Mouse (Mus musculus) adrenal gland, adult 2 months (tissue): ENCODE results near the gene Gpr156. TPM values are rescaled to one million over a fixed set of nuclear protein-coding genes. Genes with fewer than 3 reads are reported as not detected.
A peak's percentile ranks its signal among the peaks of the same experiment; 100 is the strongest.
"Not testable (repeated sequence)": the region's sequence is repeated elsewhere in the genome, so short reads cannot be mapped to it uniquely, and the experiment has no call there.

Experiments
- DNase-seq: peaks from one replicate; pipeline ENCODE4 v3.0.0; 2021
- polyA plus RNA-seq: library from polyadenylated mRNA; depleted of rRNA; stranded (reverse); fragments of >200 nt; gene quantifications from 2 replicates; pipeline ENCODE4 v1.2.3, GENCODE M21; 2012
- total RNA-seq, 2 experiments: library from RNA; stranded (reverse); gene quantifications; 2 replicates each; pipeline ENCODE4 v1.2.3; 2021

Gpr156 gene
- total and polyA plus RNA-seq, 3 experiments = 0.04 to 0.07 TPM; not detected in 1

DNA sequence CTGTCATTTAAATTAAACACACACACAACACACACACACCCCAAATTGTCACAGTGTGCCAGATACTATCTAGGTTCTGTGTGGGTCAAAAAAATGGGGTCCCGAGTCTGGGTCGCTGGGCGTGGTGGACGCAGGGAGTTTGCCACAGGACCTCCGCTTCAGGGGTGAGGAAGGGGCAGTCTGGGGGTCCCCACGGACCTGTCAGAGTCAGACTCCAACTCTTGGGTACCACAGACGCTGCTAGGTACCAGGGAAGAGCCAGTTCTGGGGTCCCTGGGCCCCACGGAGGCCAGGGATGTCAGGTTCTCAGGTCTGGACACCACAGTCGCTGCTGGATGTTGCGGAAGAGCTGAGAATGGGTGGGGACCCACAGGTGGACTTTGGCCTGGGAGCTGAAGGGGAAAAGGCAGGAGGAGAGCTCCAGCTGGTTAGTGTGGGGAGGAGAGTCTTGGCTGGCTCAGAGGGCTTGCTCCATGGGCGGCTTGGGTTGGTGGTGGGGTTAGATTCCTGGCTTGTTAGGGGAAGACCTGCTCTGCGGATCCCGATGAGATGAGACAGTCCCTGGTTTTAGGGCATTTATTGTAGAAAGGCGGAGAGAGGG is 39.9 kb downstream of the Gpr156 start:
- no peak for DNase-seq

GRCm38 (mm10) chr16:37956751-37957150 is 40.5 kb downstream of the Gpr156 start:
- no peak for DNase-seq

DNA sequence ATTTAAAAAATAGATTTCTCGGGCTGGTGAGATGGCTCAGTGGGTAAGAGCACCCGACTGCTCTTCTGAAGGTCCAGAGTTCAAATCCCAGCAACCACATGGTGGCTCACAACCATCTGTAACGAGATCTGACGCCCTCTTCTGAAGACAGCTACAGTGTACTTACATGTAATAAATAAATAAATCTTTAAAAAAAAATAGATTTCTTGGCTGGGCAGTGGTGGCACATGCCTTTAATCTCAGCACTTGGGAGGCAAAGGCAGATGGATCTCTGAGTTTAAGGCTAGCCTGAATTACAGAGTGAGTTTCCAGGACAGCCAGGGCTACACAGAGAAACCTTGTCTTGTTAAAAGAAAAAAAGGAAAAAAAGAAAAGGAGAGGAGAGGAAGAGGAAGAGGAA is 46.4 kb downstream of the Gpr156 start:
- not testable (repeated sequence) for DNase-seq

- peak; percentile 28 for DNase-seq
Measured at GRCm38 (mm10) chr16:37963331-37964281, 47.3 kb downstream of the Gpr156 start.

DNA sequence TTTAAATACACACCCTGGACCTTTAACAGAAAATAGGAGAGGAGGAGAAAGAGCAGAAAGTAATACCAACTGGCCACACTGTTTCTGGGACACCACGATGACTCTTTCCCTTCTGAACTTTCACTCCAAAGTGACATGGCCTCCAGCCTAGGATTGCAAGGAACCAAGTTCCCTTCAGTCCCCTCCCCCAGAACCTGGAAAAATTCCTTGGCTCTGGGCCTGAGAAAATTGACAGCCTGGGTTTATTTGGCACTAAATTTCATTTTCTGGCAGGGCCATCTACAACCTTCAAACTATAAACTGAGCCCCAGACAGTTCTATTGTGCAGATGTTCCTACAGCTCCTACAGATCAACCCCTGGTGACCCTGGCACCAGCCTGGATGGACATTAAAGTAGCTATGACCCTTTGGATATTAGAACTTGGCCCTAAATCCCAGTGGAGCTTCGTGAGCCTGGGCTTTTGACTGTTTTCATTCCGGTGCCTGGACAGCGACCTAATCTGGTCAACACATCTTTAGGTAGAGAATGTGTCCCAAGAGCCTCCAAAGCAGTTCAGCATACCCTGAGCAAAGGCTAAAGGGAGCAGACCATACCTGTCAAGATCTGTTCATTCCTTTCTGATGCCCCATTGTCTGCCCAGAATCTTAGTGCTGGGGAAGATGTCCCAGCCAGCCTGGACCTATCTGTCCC is 48.2 kb downstream of the Gpr156 start:
- DNase-seq = peak; percentile 47

GRCm38 (mm10) chr16:37966871-37967270 is 50.6 kb downstream of the Gpr156 start:
- no peak for DNase-seq

- no peak for DNase-seq
Measured at GRCm38 (mm10) chr16:37967415-37967814, 51.1 kb downstream of the Gpr156 start.

GRCm38 (mm10) chr16:37971522-37971921 is 55.2 kb downstream of the Gpr156 start:
- no peak for DNase-seq

DNA sequence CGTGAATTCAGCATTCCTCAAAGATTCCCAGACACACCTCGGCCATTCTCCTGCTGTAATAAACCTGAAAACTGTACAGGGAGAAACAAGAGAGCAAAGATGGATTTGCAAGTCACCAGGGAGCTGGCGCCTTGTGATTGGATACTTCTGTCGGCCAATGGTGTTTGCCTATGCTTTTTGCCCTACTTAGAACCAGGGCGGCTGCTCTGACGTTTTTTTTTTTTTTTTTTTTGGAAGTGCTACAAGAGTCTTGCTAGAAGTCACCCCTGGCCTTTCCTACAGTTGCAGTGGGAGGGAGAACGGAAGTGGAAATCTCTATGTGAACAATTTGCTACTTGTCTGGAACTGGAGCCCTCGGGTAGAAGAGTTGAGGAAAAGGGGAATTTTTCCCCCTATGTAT is 56.1 kb downstream of the Gpr156 start:
- no peak for DNase-seq

GRCm38 (mm10) chr16:37973239-37973638 is 56.9 kb downstream of the Gpr156 start:
- DNase-seq = not testable (repeated sequence)

DNA sequence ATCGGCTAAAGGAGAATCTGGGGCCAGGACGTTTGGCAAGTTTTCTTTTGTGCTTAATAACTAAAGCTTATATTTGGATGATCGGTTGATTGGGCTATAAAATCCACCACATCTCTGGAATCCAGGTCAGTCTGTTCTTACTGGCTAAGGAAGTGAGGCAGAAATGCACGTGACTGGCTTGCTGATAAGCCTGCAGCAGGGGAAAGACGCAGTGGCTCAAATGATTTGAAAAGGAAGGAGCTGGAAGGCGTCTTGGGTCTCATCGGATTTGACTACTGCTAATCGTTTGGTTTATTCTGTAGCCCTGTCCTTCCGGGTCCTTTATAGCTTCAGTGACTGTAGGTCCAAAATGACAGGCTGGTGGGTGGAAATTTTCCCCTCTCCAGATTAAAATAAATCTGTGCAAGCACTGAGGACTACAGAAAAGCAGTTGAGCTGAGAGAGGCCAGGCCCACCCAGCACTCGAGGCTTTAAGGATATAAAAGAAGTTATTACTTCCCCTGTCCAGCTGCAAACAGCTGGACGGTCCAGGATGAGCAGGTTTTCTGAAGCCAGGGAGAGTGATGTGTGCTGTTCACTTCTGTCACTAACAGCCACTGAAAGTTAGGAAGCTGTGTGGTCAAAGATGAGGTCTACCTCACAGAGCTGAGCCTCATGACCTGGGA is 57.7 kb downstream of the Gpr156 start:
- no peak for DNase-seq

GRCm38 (mm10) chr16:37974520-37975340 is 58.4 kb downstream of the Gpr156 start:
- DNase-seq = peak; percentile 40

GRCm38 (mm10) chr16:37981907-37982306 is 65.6 kb downstream of the Gpr156 start:
- DNase-seq = no peak

- DNase-seq = no peak
Measured at GRCm38 (mm10) chr16:37988211-37988865, 72.0 kb downstream of the Gpr156 start.

GRCm38 (mm10) chr16:37989796-37990195 is 73.5 kb downstream of the Gpr156 start:
- DNase-seq = no peak

DNA sequence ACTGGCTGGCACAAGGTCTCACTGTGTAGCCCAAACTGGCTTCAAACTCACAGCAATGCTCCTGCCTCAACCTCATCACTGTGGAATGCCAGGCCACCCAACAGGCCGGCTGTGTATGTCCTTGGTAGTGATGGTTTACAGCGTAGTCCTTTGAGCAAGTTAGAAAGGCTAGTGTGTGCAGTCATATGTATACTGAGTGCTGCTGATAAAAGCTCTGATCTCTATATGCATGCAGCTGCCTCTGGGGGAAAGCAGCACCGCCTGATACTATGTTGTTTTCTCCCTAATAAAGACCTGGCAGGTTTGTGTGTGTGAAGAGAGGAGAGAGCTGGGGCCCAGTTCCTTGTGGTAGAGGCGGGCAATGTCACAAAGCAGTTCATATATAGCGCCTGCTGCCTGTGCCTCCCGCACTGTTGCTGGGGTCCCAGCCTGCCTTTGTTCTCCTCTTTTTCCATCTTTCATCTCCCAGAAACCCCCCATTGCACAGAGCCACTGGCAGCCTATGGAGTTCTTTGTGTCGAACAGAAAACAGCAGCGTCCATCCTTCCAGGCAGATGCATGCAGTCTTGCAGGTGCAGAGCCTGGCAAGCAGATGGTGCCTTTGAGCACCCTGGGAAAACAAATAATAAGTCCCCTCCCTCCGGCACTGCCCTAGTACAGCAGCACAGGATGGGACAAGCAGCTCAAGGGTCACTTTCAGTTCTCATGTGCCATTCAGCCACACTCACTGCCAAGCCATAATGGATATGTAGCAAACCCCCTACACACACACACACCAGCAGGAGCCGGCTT is 74.5 kb downstream of the Gpr156 start:
- no peak for DNase-seq

DNA sequence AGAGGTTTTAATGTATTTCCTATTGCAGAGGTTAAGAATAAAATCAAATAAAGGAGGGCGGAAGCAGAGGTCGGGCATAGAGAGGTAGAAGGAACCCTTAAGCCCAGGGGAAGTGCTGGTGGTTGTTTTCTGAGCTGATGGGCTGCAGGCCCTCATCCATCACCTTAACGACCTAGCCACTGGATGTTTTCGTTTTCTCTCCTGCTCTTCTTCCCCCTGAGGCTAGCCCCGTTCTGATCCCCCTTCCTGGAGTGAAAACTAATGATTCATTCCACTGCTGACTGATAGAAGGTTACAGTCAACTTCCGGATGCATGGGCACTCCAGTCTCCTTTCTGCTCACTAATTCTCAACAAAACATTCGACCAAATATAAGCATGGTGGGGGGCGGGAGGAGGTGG is 76.5 kb downstream of the Gpr156 start:
- no peak for DNase-seq

- peak; percentile 80 for DNase-seq
Measured at GRCm38 (mm10) chr16:37994647-37995046, 78.4 kb downstream of the Gpr156 start.

- DNase-seq = no peak
Measured at GRCm38 (mm10) chr16:37997771-37998170, 81.5 kb downstream of the Gpr156 start.

DNA sequence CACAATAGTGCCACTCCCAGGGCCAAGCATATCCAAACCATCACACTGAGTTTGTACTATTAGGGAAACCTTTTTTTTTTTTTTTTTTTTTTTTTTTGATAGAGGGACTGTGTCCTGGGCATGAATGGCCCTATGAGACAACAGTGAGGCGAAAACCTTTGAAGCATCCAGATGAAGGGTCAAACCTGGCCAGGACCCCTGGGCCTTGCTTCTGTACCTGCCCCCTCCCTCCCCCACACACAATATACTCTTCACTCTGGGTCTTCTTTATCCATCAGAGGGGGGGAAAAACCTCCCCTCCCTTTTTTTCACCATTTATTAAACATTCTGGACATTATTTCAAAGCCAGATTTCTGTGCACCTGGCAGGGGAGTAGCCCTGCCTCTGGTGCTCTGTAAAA is 83.5 kb downstream of the Gpr156 start:
- no peak for DNase-seq
